Mouse (Mus musculus): ENCODE results near the gene Hcn2.

DNA sequence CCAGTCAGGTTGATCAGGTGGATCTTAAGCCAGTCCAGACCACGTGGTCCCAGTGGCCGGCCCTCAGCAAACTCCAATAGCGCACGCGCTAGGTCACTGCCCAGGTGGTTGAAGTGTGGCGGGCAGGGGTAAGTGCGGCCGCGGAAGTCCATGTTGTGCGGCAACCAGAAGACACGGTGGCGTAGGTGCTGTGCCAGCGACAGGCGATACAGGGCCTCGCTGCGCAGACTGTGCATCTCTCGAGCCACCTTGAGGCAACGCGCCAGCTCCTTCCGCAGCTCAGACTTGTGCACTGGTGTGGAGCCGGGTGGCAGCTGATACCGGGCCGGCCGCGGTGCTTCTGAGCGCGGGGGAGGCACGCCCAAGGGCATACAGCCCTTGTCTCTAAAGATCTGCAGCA lies 22.8 kb downstream of the Hcn2 start:
- no peak for TF ChIP-seq CTCF (IDR thresholded peaks at IDR 0.05; ENCODE audit: low read depth, low read length)
- no peak for TF ChIP-seq TAL1 (conservative IDR thresholded peaks at IDR 0.05; ENCODE audit: low read depth, low read length)
- TF ChIP-seq GATA1 (IDR thresholded peaks at IDR 0.05; ENCODE audit: borderline replicate concordance, low read length), result no peak
